Mouse (Mus musculus): ENCODE measurements around the gene 2310022A10Rik. TPM values are rescaled to one million over a fixed set of nuclear protein-coding genes. Genes with fewer than 3 reads are reported as not detected.
A peak's percentile ranks its signal among the peaks of the same experiment; 100 is the strongest.

The 2310022A10Rik gene
- total RNA-seq (2018; cell fraction: chromatin; rRNA removed) = 100 to 1,000 TPM in 2 of 26 experiments, 10 to 100 TPM in 24; 26.0 to 115 (median 53.9) TPM
- total RNA-seq (2018; cell fraction: cytosol; rRNA removed) = 100 to 1,000 TPM in 1 of 26 experiments, 10 to 100 TPM in 25; 43.9 to 103 (median 66.5) TPM
- total RNA-seq (2018; cell fraction: nucleus; rRNA removed) = 100 to 1,000 TPM in 1 of 26 experiments, 10 to 100 TPM in 25; 37.3 to 104 (median 52.1) TPM
- 71.9 to 183 TPM (median 75.3 TPM) in 3 replicates for polyA plus RNA-seq (2018)

DNA sequence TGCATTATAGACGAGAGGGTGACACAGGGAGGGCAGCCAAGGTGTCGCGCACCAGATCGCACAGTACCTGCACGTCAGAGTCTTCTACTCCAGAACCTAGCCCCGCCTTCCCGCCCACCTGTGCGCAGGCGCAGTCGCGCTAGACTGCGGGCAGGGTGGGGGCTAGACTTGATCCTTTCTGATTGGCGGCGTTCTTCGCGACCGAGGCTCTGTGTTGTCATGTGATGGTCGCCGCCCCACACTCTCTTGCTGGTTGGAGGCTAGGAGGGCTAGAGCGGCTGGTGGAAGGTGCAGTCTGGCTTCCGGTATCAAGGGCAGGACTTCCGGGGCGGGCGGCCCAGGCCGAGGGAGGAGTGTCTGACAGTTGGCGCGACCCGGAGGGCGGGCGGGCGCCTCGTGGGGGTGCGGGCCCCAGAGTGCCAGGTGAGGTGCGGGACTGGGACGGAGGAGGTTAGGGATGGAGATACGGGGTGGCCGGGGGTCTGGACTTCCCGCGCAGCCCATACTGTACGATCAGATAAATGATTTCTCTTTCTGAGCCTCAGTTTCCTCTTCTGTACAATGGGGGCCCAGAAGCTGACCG lies at the start of gene 2310022A10Rik, which contains the start of gene Pld3:
TSS of gene 2310022A10Rik (plus strand) at position 303 of the 583 bp plus-strand sequence.
TSS of gene Pld3 (minus strand) at position 288 of the 583 bp plus-strand sequence.
- under 1% methylated on average over 38 of the region's 41 CpGs for WGBS (ENCODE audit: missing documents)
- H3K27ac ChIP-seq = peak within 1 kb of the TSS; percentile 89
- H3K79me2 ChIP-seq (ENCODE audit: inconsistent target) = peaks cover 37% of the 10 kb centered on the region
- H3K36me3 ChIP-seq (ENCODE audit: inconsistent target) = peaks cover 11% of the 10 kb centered on the region; the same call in 1 of the 2 replicates
- H3K4me3 ChIP-seq (ENCODE audit: inconsistent target) = peak within 1 kb of the TSS; percentile 92

DNA sequence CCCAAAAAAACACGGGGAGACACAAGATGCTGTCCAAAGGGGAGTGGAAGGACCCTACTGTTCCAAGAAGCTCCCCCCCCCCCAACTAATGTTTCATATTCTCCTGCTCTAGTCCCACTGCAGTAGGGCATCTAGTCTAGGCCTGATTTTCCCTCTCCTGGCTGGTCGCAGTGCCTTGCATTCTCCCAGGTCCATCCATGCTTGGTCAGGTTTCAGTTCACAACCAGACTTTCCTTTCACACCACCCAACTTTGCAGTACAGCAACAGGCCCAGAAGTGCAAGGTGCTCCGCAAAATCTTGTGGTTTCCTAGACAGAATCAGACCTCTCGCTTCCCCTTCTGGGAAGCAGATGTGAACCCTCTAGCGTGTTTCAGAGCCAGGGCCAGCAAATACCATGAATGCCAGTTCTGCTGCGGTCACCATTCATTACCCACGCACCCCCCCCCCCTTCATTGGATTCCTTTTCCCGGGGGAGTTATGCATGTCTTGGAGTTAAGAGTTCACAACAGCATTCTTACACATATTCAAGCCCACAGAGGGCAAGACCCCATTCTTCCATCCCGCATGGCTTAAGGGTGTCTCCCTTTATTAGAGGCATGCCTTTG lies 46.2 kb upstream of the 2310022A10Rik start:
- Histone ChIP-seq H3K36me3 (ENCODE audit: inconsistent target) (no peaks in the 10 kb centered on the region), H3K4me3 (ENCODE audit: inconsistent target) (peak overlapping the region; percentile 48; the same call in 1 of the 2 replicates), H3K79me2 (ENCODE audit: inconsistent target) (no peaks in the 10 kb centered on the region), H3K27ac (no peak overlapping the region)
- WGBS (ENCODE audit: missing documents) = 21% methylated on average over 8 of the region's 9 CpGs

DNA sequence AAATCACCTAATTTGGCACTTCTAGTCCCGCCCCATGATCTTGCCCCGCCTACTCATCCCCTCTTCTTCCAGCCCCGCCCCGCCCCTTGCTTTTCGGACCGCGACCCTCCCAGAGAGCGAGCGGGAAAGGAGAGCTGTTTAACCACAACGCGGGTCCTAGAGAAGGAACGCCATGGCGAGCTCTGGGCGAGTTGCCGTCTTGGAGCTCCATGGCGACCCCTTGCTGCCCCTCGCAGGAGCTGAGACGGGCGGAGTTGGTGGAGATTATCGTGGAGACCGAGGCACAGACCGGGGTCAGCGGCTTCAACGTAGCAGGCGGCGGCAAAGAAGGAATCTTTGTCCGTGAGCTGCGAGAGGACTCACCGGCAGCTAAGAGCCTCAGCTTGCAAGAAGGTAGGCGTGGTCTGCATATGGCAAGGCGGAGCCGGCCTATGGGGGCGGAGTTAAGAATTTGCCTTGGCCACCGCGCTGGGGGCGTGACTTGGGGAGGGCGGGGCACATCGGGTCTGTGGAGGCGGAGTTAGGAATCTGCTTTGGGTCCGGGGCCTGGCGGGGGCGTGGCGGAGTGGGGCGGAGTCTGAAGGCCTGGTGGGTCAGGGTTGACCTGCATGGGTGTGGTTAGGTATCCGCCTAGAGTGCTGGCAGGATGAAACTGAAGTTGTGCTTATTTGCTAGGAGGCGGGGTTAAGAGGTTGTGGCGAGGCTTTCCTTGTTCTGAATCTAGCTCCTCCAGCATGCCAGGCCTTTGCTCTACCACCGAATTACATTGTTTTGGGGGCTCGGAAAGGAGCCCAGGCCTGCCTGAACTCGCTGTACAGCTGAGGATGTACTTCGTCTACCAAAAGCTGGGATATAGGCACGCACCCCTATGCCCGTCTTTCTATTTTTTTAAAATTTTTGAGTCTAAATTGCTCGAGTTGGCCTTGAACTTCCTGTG lies 45.1 kb upstream of the 2310022A10Rik start:
- Histone ChIP-seq H3K36me3 (ENCODE audit: inconsistent target) (no peaks in the 10 kb centered on the region), H3K4me3 (ENCODE audit: inconsistent target) (peak overlapping the region; percentile 48), H3K79me2 (ENCODE audit: inconsistent target) (no peaks in the 10 kb centered on the region), H3K27ac (peak overlapping the region; percentile 73)
- WGBS (ENCODE audit: missing documents) = under 1% methylated on average over 52 of the region's 54 CpGs

DNA sequence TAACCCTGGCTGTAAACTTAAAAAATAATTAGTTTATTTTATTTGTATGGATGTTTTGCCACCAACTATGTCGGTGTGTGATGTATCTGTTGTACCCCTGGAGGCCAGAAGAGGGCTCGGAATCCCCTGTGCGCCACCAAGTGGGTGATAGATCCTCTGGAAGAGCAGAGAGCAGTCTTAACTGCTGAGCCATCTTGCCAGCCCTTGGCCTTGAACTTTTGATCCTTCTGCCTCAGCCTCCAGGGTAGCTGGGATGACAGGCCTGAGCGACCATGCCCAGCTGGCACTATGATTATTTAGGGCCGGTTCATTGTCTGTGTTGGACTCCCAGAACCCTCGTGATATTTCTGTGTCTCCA lies 44.4 kb upstream of the 2310022A10Rik start:
- H3K27ac ChIP-seq = peak overlapping the region; percentile 48; the same call in 1 of the 2 replicates
- WGBS (ENCODE audit: missing documents) = 22% methylated on average over 6 of the region's 6 CpGs

DNA sequence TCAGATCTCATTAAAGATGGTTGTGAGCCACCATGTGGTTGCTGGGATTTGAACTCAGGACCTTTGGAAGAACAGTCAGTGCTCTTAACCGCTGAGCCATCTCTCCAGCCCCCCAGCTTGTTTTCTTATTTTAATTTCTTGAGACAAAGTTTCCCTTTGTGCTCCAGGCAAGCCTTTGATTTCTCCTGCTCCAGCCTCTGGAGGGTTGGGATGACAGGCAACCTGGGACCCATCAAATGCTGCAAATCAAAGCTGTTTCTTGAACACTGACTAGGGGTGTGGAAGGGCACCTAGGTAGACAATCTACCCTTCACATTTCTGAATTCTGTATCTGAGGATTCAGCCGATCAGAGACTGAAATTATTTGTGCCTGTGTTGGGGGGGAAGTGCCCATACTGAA lies 42.2 kb upstream of the 2310022A10Rik start:
- WGBS (ENCODE audit: missing documents) = 85% methylated on average over 2 of the region's 2 CpGs
- H3K4me3 ChIP-seq (ENCODE audit: inconsistent target) = no peak overlapping the region
- no peaks in the 10 kb centered on the region for H3K36me3 ChIP-seq (ENCODE audit: inconsistent target)
- H3K27ac ChIP-seq = no peak overlapping the region
- H3K79me2 ChIP-seq (ENCODE audit: inconsistent target) = no peaks in the 10 kb centered on the region

More for the DNA sequence above, 44.4 kb upstream of the 2310022A10Rik start:
- Histone ChIP-seq H3K79me2 (ENCODE audit: inconsistent target) (no peaks in the 10 kb centered on the region), H3K36me3 (ENCODE audit: inconsistent target) (no peaks in the 10 kb centered on the region), H3K4me3 (ENCODE audit: inconsistent target) (peak overlapping the region; percentile 48; the same call in 1 of the 2 replicates)

DNA sequence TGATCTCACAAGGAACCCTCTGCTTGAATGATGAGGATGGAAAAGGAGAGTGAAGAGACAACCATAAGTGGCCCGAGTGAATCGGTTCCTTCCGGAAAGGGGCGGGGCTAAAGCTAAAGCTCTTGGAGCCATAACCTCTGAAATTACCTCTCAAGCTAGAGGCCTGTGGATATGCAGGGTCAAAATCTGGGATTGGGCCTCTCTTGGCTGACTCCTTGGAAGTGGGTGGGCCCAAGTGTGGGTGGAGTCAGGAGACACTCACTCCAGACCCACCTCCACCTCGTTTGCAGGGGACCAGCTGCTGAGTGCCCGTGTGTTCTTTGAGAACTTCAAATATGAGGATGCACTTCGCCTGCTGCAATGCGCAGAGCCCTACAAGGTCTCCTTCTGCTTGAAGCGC lies 38.1 kb upstream of the 2310022A10Rik start:
- no peak overlapping the region for H3K4me3 ChIP-seq (ENCODE audit: inconsistent target)
- H3K36me3 ChIP-seq (ENCODE audit: inconsistent target) = no peaks in the 10 kb centered on the region
- H3K27ac ChIP-seq = no peak overlapping the region
- no peaks in the 10 kb centered on the region for H3K79me2 ChIP-seq (ENCODE audit: inconsistent target)
- WGBS (ENCODE audit: missing documents) = 85% methylated on average over 9 of the region's 9 CpGs

DNA sequence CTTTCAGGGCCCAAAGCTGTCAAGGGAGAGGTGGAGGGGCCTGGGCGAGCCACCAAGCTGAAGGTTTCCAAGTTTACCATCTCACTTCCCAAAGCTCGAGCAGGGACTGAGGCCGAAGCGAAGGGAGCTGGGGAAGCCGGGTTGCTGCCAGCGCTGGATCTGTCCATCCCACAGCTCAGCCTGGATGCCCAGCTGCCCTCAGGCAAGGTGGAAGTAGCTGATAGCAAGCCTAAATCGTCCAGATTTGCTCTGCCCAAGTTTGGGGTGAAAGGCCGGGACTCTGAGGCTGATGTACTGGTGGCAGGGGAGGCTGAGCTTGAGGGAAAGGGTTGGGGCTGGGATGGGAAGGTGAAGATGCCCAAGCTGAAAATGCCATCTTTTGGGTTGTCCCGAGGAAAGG lies 34.7 kb upstream of the 2310022A10Rik start:
- H3K4me3 ChIP-seq (ENCODE audit: inconsistent target) = no peak overlapping the region
- WGBS (ENCODE audit: missing documents) = 85% methylated on average over 9 of the region's 9 CpGs
- H3K36me3 ChIP-seq (ENCODE audit: inconsistent target) = no peaks in the 10 kb centered on the region
- no peak overlapping the region for H3K27ac ChIP-seq
- H3K79me2 ChIP-seq (ENCODE audit: inconsistent target) = no peaks in the 10 kb centered on the region

DNA sequence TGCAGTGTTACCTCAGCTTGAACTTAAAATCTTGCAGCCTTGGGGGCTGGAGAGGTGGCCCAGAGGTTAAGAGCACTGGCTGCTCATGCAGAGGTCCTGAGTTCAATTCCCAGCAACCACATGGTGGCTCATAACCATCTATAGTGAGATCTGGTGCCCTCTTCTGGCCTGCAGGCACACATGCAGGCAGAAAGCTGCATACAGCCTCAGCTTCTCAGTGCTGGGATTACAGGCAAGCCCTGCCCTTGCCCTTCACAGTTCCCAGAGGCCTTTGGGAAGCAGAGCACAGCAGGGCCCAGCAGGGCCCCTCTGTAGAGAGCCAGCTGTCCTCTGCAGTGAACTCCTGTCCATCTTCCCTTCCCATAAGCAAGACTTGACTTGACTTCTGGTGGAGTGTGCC lies 32.9 kb upstream of the 2310022A10Rik start:
- no peak overlapping the region for H3K4me3 ChIP-seq (ENCODE audit: inconsistent target)
- H3K36me3 ChIP-seq (ENCODE audit: inconsistent target) = no peaks in the 10 kb centered on the region
- H3K27ac ChIP-seq = no peak overlapping the region
- no peaks in the 10 kb centered on the region for H3K79me2 ChIP-seq (ENCODE audit: inconsistent target)

DNA sequence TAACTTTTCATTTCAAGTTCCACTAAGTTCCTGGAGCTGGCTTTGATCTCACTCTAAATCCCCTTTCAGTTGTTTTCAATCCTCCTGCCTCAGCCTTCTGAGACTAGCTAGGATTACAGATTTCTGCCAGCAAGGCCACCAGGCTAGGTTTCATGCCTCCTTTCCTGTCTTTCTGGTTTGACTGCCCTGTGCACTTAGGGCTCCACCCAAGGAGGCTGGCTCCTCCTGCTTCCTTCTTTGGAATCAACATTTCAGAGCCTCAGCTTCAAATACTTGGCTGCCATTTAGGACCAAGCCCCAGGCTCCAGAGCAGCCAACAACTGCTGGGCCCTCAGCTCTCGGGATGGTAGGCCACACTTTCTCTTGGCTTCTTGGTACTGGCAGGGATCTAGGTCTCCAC lies 32.4 kb upstream of the 2310022A10Rik start:
- Histone ChIP-seq H3K4me3 (ENCODE audit: inconsistent target) (no peak overlapping the region), H3K79me2 (ENCODE audit: inconsistent target) (no peaks in the 10 kb centered on the region), H3K27ac (no peak overlapping the region), H3K36me3 (ENCODE audit: inconsistent target) (no peaks in the 10 kb centered on the region)
- 73% methylated on average over 1 of the region's 1 CpGs for whole genome bisulfite sequencing (ENCODE audit: missing documents)

DNA sequence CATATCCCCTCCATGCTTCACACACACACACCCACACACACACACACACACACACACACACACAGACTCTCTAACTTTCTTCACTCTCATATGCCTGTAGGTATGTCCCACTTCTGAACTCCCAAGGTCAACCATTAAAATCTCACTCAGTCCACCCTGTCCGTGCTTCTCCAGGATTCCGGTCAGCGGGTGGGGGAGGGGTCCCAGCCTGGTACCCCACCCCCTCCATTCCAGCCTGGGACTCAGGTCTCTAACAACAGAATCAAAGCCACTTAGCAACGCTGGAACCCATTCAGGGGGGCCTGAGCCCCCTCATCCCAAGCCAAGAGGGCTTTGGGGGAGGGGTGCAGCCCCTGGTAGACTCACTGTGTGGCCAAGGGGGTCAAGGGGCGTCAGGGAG lies 30.1 kb upstream of the 2310022A10Rik start, which contains the start of gene Hipk4:
TSS of gene Hipk4 (plus strand) at position 301 of the 400 bp plus-strand sequence.
- no peaks in the 10 kb centered on the region for H3K36me3 ChIP-seq (ENCODE audit: inconsistent target)
- H3K4me3 ChIP-seq (ENCODE audit: inconsistent target) = no peak within 1 kb of the TSS
- 85% methylated on average over 5 of the region's 5 CpGs for WGBS (ENCODE audit: missing documents)
- H3K27ac ChIP-seq = no peak within 1 kb of the TSS
- no peaks in the 10 kb centered on the region for H3K79me2 ChIP-seq (ENCODE audit: inconsistent target)

DNA sequence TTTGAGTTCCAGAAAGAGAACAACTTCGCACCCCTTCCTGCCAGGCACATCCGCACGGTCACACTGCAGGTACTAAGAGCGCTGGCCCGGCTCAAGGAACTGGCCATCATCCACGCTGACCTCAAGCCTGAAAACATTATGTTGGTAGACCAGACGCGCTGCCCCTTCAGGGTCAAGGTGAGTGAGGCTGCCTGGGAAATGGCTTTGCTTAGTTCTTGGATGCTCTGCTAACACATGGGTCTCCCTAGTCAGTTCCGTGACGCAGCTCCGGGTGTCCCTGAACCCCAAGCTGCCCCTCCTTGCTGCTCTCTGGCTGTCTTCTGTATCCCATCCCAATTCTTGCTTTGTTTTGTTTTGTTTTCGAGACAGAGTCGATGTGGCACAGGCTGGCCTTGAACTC lies 29.2 kb upstream of the 2310022A10Rik start:
- no peaks in the 10 kb centered on the region for H3K79me2 ChIP-seq (ENCODE audit: inconsistent target)
- WGBS (ENCODE audit: missing documents) = 94% methylated on average over 13 of the region's 13 CpGs

DNA sequence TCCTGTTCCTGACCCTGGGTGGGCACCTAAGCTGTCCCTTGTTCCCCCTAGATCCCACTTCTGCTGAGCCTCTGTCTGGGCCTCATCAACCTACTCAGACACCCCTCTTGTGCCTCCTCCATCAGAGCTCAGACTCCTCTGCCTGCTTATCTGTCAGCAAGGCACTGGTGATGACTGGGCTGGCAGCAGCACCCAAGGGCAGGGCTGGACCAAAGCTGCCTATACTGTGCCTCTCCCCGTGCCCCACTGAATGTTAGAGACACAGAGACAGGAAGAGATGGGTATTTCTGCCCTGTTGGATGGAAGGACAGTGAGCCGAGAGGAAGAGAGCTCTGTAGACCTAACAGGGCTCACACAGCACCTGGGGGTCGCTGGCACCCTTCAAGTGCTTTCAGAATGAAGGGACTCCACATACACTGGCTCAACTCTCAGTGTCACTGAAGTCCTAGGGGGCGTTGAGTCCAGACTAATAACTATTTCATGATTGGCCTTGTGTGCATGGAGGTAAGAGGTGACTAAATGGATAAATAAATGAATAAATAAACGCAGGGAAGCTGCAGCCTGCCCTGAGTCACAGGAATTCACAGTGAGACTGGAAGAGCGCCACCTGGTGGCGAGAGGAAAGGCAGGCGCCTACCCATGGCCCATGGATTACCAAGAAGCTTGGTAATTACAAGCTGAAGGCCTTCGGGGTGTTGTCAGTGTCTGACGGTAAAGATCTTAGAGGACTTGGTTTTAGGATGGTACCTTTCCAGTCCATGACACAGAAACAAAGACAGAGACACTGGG lies 26.8 kb upstream of the 2310022A10Rik start:
- Histone ChIP-seq H3K36me3 (ENCODE audit: inconsistent target) (no peaks in the 10 kb centered on the region; the same call in 1 of the 2 replicates), H3K4me3 (ENCODE audit: inconsistent target) (no peak overlapping the region), H3K79me2 (ENCODE audit: inconsistent target) (no peaks in the 10 kb centered on the region), H3K27ac (no peak overlapping the region)
- WGBS (ENCODE audit: missing documents) = 22% methylated on average over 10 of the region's 10 CpGs

More for the DNA sequence above, 29.2 kb upstream of the 2310022A10Rik start:
- Histone ChIP-seq H3K27ac (no peak overlapping the region), H3K4me3 (ENCODE audit: inconsistent target) (no peak overlapping the region), H3K36me3 (ENCODE audit: inconsistent target) (no peaks in the 10 kb centered on the region)

DNA sequence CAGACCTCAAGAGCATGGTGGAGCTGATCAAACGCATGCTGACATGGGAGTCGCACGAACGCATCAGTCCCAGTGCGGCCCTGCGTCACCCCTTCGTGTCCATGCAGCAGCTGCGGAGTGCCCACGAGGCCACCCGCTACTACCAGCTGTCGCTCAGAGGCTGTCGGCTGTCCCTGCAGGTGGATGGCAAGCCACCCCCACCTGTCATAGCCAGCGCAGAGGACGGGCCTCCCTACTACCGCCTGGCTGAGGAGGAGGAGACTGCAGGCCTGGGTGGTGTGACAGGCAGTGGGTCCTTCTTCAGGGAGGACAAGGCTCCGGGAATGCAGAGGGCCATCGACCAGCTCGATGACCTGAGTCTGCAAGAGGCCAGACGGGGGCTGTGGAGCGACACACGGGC lies 24.0 kb upstream of the 2310022A10Rik start:
- 94% methylated on average over 21 of the region's 21 CpGs for WGBS (ENCODE audit: missing documents)
- H3K4me3 ChIP-seq (ENCODE audit: inconsistent target) = no peak overlapping the region

DNA sequence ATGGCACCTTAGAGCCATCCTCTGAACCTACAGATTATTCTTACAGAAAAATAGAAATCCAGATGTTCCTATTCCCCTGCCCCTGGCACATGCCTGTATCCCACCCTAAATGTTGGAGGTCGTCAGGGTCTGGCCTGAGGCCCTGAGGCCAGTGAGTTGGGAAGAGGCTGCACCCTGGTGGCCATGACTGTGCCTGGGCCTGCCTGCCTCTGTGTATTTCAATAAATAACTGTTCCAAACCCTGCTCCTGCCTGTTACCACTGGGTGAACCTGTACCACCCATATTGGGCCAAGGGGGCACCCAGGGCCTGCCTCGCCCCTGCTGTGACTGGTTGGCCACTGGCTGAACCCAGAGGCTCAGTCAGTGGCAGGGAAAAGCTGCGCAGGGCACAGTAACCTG lies 22.1 kb upstream of the 2310022A10Rik start:
- Histone ChIP-seq H3K79me2 (ENCODE audit: inconsistent target) (no peaks in the 10 kb centered on the region), H3K27ac (no peak overlapping the region), H3K36me3 (ENCODE audit: inconsistent target) (peaks cover 32% of the 10 kb centered on the region), H3K4me3 (ENCODE audit: inconsistent target) (no peak overlapping the region)
- 85% methylated on average over 3 of the region's 3 CpGs for WGBS (ENCODE audit: missing documents)

More for the DNA sequence above, 24.0 kb upstream of the 2310022A10Rik start:
- H3K79me2 ChIP-seq (ENCODE audit: inconsistent target) = no peaks in the 10 kb centered on the region
- H3K36me3 ChIP-seq (ENCODE audit: inconsistent target) = peaks cover 22% of the 10 kb centered on the region
- no peak overlapping the region for H3K27ac ChIP-seq

Data from macrophage (primary cell).